Mouse (Mus musculus) naive thymus-derived CD4-positive, alpha-beta T cell, adult 2 months (primary cell): ENCODE measurements around the gene 9130023H24Rik.
A peak's percentile ranks its signal among the peaks of the same experiment; 100 is the strongest.

Experiments
- DNase-seq: peaks from one replicate; pipeline ENCODE4 v3.0.0-alpha.2; 2011; ENCODE audit warnings: low read depth

The 9130023H24Rik gene

DNA sequence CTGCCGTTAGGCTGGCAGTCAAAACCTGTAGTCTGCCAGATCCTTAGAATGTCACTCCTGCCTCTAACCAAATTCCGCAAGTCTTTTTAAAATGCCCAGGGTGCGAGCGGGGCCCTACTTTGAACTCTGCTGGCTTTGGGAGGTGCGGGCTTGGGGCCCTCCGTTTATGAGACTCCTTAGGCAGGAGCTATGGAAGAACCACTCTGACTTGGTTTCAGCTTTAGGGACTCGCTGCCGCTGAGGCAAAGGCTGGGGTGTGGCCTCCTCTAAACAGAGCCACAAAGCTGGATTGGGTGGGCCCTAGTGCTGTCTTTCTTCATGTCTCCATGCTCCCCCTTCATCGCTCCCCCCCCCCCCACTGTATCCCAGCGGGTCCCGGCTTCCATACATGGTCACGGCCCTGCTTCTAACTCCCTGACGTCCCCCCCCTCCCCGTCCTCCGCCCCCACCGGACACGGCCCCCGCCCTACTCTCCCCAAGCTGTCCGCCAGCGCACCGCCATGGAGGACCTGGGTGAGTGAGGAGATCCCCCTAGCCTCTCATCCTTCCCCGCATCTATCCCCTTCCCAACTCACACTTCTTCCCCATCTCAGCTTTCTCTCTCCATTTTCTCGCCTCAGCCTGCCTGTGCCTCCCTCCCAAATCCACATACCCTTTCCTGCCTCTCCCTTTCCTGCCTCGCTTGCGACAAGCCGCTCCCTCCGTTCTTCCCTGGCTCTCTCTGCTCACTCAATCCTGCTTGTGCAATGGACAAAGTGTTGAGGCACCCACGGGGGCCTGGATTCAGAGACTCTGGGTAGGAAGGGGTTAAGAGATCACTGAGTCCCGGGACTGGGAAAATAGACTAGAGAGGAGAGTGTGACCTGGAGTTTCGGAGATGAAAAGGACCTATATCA is 8.9 kb upstream of the 9130023H24Rik start, which contains the start of gene Tgfb1i1:
Gene Tgfb1i1 (plus strand): TSS at position 317 of the 896 bp plus-strand sequence.
- DNase-seq = no peak

- no peak for DNase-seq
Measured at GRCm38 (mm10) chr7:128245547-128245946, 7.7 kb upstream of the 9130023H24Rik start.

GRCm38 (mm10) chr7:128244410-128245025 is 6.7 kb upstream of the 9130023H24Rik start:
- no peak for DNase-seq

GRCm38 (mm10) chr7:128243921-128244320 is 6.1 kb upstream of the 9130023H24Rik start:
- DNase-seq = no peak

DNA sequence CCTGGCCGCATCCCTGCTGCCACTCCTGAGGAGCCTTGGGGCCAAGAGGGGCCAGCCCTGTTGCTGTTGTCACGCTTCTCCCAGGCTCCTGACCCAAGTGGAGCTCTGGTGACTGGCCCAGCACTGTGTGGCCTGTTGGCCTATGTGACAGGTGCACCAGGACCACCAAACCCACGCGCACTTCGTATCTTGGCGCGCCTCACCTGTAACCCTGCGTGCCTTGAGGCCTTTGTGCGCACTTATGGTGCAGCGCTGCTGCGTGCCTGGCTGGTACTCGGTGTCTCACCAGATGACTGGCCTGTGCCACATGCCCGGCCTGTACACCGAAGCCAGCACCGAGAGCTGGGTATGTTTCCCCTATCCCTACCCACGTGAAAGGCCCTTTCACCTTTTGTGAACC is 4.5 kb upstream of the 9130023H24Rik start:
- no peak for DNase-seq

GRCm38 (mm10) chr7:128240131-128240784 is 2.4 kb upstream of the 9130023H24Rik start:
- no peak for DNase-seq

GRCm38 (mm10) chr7:128238991-128239390 is 1.2 kb upstream of the 9130023H24Rik start:
- DNase-seq = peak; percentile 75

DNA sequence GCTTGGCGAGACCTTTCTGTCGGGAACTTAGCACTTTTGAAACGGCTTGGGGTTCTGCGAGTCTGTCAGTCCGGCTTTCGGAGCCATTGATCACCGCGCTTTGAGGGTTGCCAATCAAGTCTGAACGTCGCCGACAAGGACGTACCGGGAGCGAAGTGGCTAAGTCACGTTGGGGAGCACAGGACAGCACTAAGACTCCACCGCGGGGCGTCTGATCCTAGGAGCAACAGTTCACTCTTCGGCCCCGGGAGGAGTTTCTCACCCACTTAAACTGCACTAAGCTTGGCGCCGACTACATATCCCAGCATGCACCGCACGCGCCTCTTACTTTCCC is 271 bp downstream of the 9130023H24Rik start:
- no peak for DNase-seq

GRCm38 (mm10) chr7:128236856-128237592 is 807 bp downstream of the 9130023H24Rik start, which contains the start of gene Armc5:
TSS of gene Armc5 (plus strand) at chr7:128237342.
- DNase-seq = peak; percentile 79

- DNase-seq = no peak
Measured at GRCm38 (mm10) chr7:128236426-128236825, 1.4 kb downstream of the 9130023H24Rik start.

GRCm38 (mm10) chr7:128235481-128235880 is 2.4 kb downstream of the 9130023H24Rik start:
- no peak for DNase-seq

DNA sequence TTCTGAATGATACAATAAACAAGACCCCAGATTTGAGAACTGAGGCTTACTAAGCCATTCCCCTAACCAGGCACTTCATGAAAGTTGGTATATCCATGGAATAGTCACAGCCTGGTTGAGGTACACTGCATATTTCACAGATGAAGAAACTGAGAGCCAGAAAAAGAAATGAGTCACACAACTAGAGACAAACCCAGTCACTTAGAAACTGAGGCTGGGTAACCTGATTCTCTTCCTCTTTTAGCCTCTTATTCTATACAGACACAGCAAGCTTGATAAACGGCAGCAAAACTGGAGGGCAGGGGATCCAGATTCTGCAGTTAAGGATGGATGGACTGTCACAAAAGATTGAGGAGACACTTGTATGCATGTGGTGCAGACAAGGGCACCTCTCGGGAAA is 3.0 kb downstream of the 9130023H24Rik start:
- DNase-seq = no peak

DNA sequence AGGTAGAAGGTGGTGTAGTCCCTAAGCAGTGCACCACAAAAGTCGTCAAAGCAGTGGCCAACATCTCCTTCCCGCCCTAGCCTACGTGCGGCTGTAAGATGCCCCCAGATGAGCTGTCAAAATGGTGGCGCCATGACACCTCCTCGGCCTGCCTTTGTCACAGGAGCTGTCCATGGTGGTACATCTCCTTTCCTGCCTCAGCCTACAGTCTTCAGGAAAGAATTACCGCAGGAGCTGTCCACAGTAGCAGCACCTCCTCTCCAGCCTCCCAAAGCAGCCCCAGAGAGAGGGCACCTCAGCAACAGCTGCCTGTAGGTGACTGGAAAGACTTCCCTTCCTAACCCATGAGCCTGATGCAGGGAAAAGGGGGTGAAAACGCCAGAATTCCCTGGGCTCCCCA is 6.1 kb downstream of the 9130023H24Rik start:
- no peak for DNase-seq

- no peak for DNase-seq
Measured at GRCm38 (mm10) chr7:128220936-128221335, 16.9 kb downstream of the 9130023H24Rik start.

GRCm38 (mm10) chr7:128219952-128220351 is 17.9 kb downstream of the 9130023H24Rik start:
- no peak for DNase-seq

DNA sequence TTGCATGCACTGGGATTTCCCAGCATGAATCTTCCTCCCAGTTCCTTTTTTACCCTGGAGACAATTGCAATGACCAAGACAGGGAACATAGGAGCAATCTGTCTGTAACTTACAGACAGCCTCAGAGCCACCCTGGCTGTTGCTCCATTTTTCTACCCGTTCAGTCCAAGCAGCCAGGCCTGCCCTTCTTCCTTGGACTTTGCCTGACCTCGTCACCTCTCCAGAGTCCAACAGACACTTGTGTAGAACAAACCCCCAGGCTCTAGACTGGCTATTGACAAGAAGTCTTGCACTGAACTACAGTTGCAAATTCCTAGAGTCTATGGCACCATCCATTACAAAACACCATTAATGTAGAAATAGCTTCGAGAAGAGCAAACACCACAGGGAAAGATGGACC is 28.0 kb downstream of the 9130023H24Rik start:
- DNase-seq = no peak

- peak; percentile 83 for DNase-seq
Measured at GRCm38 (mm10) chr7:128208187-128208586, 29.6 kb downstream of the 9130023H24Rik start.

- DNase-seq = no peak
Measured at GRCm38 (mm10) chr7:128206152-128206551, 31.7 kb downstream of the 9130023H24Rik start, which contains the start of gene Cox6a2. TSS of gene Cox6a2 (minus strand) at chr7:128206387.

DNA sequence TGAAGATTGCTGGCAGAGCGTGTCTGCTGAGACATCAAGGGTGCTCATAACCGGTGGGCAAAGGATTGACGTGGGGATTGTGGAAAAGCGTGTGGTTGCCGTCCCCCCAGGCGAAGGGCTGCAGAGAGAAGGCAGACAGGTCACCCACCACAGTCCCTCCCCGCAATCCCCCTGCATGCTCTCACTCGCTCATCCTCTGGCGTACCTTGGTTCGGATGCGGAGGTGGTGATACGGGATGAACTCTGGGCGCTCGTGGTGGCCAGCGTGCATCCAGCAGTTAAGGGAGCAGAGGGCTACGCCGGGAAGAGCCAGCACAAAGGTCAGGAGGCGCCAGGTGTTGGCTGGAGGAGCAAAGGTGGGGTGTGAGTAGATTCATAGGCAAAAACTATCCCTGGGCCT is 32.1 kb downstream of the 9130023H24Rik start:
- DNase-seq = no peak

GRCm38 (mm10) chr7:128204179-128204578 is 33.7 kb downstream of the 9130023H24Rik start:
- DNase-seq = no peak

GRCm38 (mm10) chr7:128203071-128203470 is 34.8 kb downstream of the 9130023H24Rik start:
- DNase-seq = no peak

- no peak for DNase-seq
Measured at GRCm38 (mm10) chr7:128201607-128202006, 36.2 kb downstream of the 9130023H24Rik start.
